Comparison of ENCODE assay signal across 14 mouse cellular contexts in genomic region chr10:77572225-77572624, GRCm38 (mm10). TPM values are rescaled to one million over a fixed set of nuclear protein-coding genes. Genes with fewer than 3 reads are reported as not detected.
DNase-seq lines count a peak whose midpoint lies in the region; ATAC-seq and TF ChIP-seq lines count a peak whose summit lies in the region.
"Had no signal": no experiment of that assay in that cellular context is flagged by ENCODE, and none has a peak within 500 bp of the region (broad histone marks: within the 10 kb centered on the region; RNA-seq: fewer than 3 reads in every experiment).

No protein-coding gene starts in this region.

- no peak for DNase-seq in heart, adult 2 months
- no peak for DNase-seq in heart, adult 11 months
- peak; percentile 25 for DNase-seq in lung, postnatal 36 days
- no peak for DNase-seq in lung, postnatal 14 days
- no peak for DNase-seq in cerebellum, adult 8-10 months
- DNase-seq: adrenal gland, postnatal 10 days; cerebellum, adult 9-10 months; heart, adult 18-20 months; liver, embryonic 13.5 days had no signal

- H3K9ac ChIP-seq in heart, adult 2 months (ENCODE audit: low read depth, low read length), result no peak overlapping the region
- no peak overlapping the region for H3K9ac ChIP-seq in stomach, embryonic 14.5 days (replicated peaks; ENCODE audit: low read depth, low read length)
- no peak overlapping the region for H3K9ac ChIP-seq in forebrain, embryonic 12.5 days
- H3K9ac ChIP-seq: hindbrain, embryonic 15.5 days; liver, embryonic 13.5 days had no signal

- no peak overlapping the region for H3K4me3 ChIP-seq in heart, adult 2 months
- H3K4me3 ChIP-seq in bone marrow, adult 2 months (replicated peaks; ENCODE audit: control insufficient read depth, low read depth, low read length), result no peak overlapping the region
- no peak overlapping the region for H3K4me3 ChIP-seq in stomach, embryonic 14.5 days (ENCODE audit: low read depth, low read length)
- H3K4me3 ChIP-seq in forebrain, embryonic 12.5 days (replicated peaks), result no peak overlapping the region
- H3K4me3 ChIP-seq: hindbrain, embryonic 15.5 days; liver, embryonic 13.5 days had no signal

- 18% methylated on average over 3 of the region's 3 CpGs for WGBS in heart, adult 2 months
- WGBS in bone marrow, adult 2 months, result 16% methylated on average over 3 of the region's 3 CpGs
- WGBS in stomach, embryonic 14.5 days, result 20% methylated on average over 3 of the region's 3 CpGs
- WGBS in forebrain, embryonic 12.5 days, result 31% methylated on average over 3 of the region's 3 CpGs

- no peaks in the 10 kb centered on the region for H3K4me1 ChIP-seq in heart, adult 2 months (ENCODE audit: control insufficient read depth, insufficient read depth, low read length)
- H3K4me1 ChIP-seq in bone marrow, adult 2 months (ENCODE audit: control insufficient read depth, insufficient read depth, low read length), result no peaks in the 10 kb centered on the region; the same call in 1 of the 2 replicates
- H3K4me1 ChIP-seq in stomach, embryonic 14.5 days (ENCODE audit: control insufficient read depth, insufficient read depth, low read length), result no peaks in the 10 kb centered on the region
- H3K4me1 ChIP-seq in forebrain, embryonic 12.5 days, result peaks cover 7% of the 10 kb centered on the region
- H3K4me1 ChIP-seq: hindbrain, embryonic 15.5 days had no signal

- intact Hi-C loops in heart, adult 2 months (cut with DNase I), result no loop called here

- no peak for TF ChIP-seq POLR2A in heart, adult 2 months (IDR thresholded peaks at IDR 0.05; ENCODE audit: insufficient read depth, low read depth, low read length)
- no peak for TF ChIP-seq POLR2A in bone marrow, adult 2 months (IDR thresholded peaks at IDR 0.05; ENCODE audit: borderline replicate concordance, control insufficient read depth, low read depth, low read length)

- no peaks in the 10 kb centered on the region for H3K79me2 ChIP-seq in heart, adult 2 months (replicated peaks; ENCODE audit: control insufficient read depth, insufficient read depth, low read length)

- H3K36me3 ChIP-seq in heart, adult 2 months (ENCODE audit: control insufficient read depth, insufficient read depth, low read length), result no peaks in the 10 kb centered on the region
- no peaks in the 10 kb centered on the region for H3K36me3 ChIP-seq in stomach, embryonic 14.5 days (ENCODE audit: control insufficient read depth, insufficient read depth, low read length)
- no peaks in the 10 kb centered on the region for H3K36me3 ChIP-seq in forebrain, embryonic 12.5 days (replicated peaks)
- H3K36me3 ChIP-seq: hindbrain, embryonic 15.5 days; liver, embryonic 13.5 days had no signal

- no peaks in the 10 kb centered on the region for H3K9me3 ChIP-seq in stomach, embryonic 14.5 days (ENCODE audit: control insufficient read depth, low read depth, low read length)
- H3K9me3 ChIP-seq in forebrain, embryonic 12.5 days, result no peaks in the 10 kb centered on the region
- H3K9me3 ChIP-seq: G1E; hindbrain, embryonic 15.5 days; liver, embryonic 13.5 days had no signal

- no peak for ATAC-seq in stomach, embryonic 14.5 days (ENCODE audit: insufficient number of reproducible peaks, insufficient read depth, low FRiP score, low read depth)
- ATAC-seq in forebrain, embryonic 12.5 days (ENCODE audit: low FRiP score), result no peak

- no peaks in the 10 kb centered on the region for H3K27me3 ChIP-seq in heart, adult 2 months (ENCODE audit: control insufficient read depth, insufficient read depth, low read length)
- H3K27me3 ChIP-seq in stomach, embryonic 14.5 days (ENCODE audit: control insufficient read depth, insufficient read depth, low read length), result no peaks in the 10 kb centered on the region
- no peaks in the 10 kb centered on the region for H3K27me3 ChIP-seq in forebrain, embryonic 12.5 days
- H3K27me3 ChIP-seq: hindbrain, embryonic 15.5 days had no signal

- H3K27ac ChIP-seq in heart, adult 2 months, result no peak overlapping the region
- no peak overlapping the region for H3K27ac ChIP-seq in bone marrow, adult 2 months (ENCODE audit: control insufficient read depth, insufficient read depth, low read depth, low read length, poor library complexity)
- peak overlapping the region; percentile 27; the same call in 1 of the 2 replicates for H3K27ac ChIP-seq in stomach, embryonic 14.5 days (ENCODE audit: low read length)
- no peak overlapping the region for H3K27ac ChIP-seq in forebrain, embryonic 12.5 days
- H3K27ac ChIP-seq: hindbrain, embryonic 15.5 days; liver, embryonic 13.5 days had no signal

- no peak for TF ChIP-seq EP300 in heart, adult 2 months (IDR thresholded peaks at IDR 0.05; ENCODE audit: insufficient read depth, low read depth, low read length)

- no peak overlapping the region for H3K4me2 ChIP-seq in stomach, embryonic 14.5 days (replicated peaks; ENCODE audit: low read depth, low read length)
- no peak overlapping the region for H3K4me2 ChIP-seq in forebrain, embryonic 12.5 days
- H3K4me2 ChIP-seq: hindbrain, embryonic 15.5 days; liver, embryonic 13.5 days had no signal

- peak; percentile 52 for TF ChIP-seq CTCF in heart, adult 2 months (IDR thresholded peaks at IDR 0.05)
- TF ChIP-seq CTCF in bone marrow, adult 2 months (IDR thresholded peaks at IDR 0.05; ENCODE audit: control insufficient read depth, insufficient read depth, low read length), result peak; percentile 25; the same call in 1 of the 2 replicates

RNA-seq across cellular contexts. Expression of gene Pttg1ip, which starts 9.3 kb away (rescaled TPM):
- total RNA-seq in heart, adult 2 months (2021), result 100 to 1,000 TPM; 131 to 132 TPM
- 119 and 168 TPM in 2 replicates for polyA plus RNA-seq in heart, adult 2 months (2012; rRNA removed)
- polyA plus RNA-seq in bone marrow, adult 2 months (2011; ENCODE audit: insufficient read depth, insufficient read length, low replicate concordance, missing spikeins), result 38.1 and 67.0 TPM in 2 replicates
- polyA plus RNA-seq in stomach, embryonic 14.5 days (2014; fragmentation: Nextera tagmentation; extraction: Ambion mirVana), result 198 and 200 TPM in 2 replicates
- 61.9 and 64.6 TPM in 2 replicates for polyA plus RNA-seq in forebrain, embryonic 12.5 days (2016; fragmentation: Nextera tagmentation; extraction: Ambion mirVana)

RNA-seq across cellular contexts. Expression of gene Sumo3, which starts 33.7 kb away (rescaled TPM):
- 10 to 100 TPM; 66.4 to 67.8 TPM for total RNA-seq in heart, adult 2 months (2021)
- polyA plus RNA-seq in heart, adult 2 months (2012; rRNA removed), result 122 and 167 TPM in 2 replicates
- 69.9 and 76.0 TPM in 2 replicates for polyA plus RNA-seq in bone marrow, adult 2 months (2011; ENCODE audit: insufficient read depth, insufficient read length, low replicate concordance, missing spikeins)
- 324 and 346 TPM in 2 replicates for polyA plus RNA-seq in stomach, embryonic 14.5 days (2014; fragmentation: Nextera tagmentation; extraction: Ambion mirVana)
- polyA plus RNA-seq in forebrain, embryonic 12.5 days (2016; fragmentation: Nextera tagmentation; extraction: Ambion mirVana), result 322 and 326 TPM in 2 replicates

RNA-seq across cellular contexts. Expression of gene Gm49325, which starts 33.8 kb away (rescaled TPM):
- total RNA-seq in heart, adult 2 months (2021), result 10 to 100 TPM; 15.5 to 15.8 TPM
- polyA plus RNA-seq in heart, adult 2 months (2012; rRNA removed), result not detected in 2 replicates
- polyA plus RNA-seq in bone marrow, adult 2 months (2011; ENCODE audit: insufficient read depth, insufficient read length, low replicate concordance, missing spikeins), result not detected in 2 replicates
- 6.5 TPM in 1 of 2 replicates, not detected in the other for polyA plus RNA-seq in stomach, embryonic 14.5 days (2014; fragmentation: Nextera tagmentation; extraction: Ambion mirVana)
- 15.7 and 23.4 TPM in 2 replicates for polyA plus RNA-seq in forebrain, embryonic 12.5 days (2016; fragmentation: Nextera tagmentation; extraction: Ambion mirVana)
- total RNA-seq: G1E had no signal
- polyA plus RNA-seq: G1E had no signal

RNA-seq across cellular contexts. Expression of gene Itgb2, which starts 42.2 kb away (rescaled TPM):
- 10 to 100 TPM in 1 of 2 experiments, 1 to 10 TPM in 1; 7.1 to 11.2 TPM for total RNA-seq in heart, adult 2 months (2021)
- polyA plus RNA-seq in heart, adult 2 months (2012; rRNA removed), result 6.0 and 11.6 TPM in 2 replicates
- 27.2 and 69.1 TPM in 2 replicates for polyA plus RNA-seq in bone marrow, adult 2 months (2011; ENCODE audit: insufficient read depth, insufficient read length, low replicate concordance, missing spikeins)
- polyA plus RNA-seq in stomach, embryonic 14.5 days (2014; fragmentation: Nextera tagmentation; extraction: Ambion mirVana), result 2.7 and 3.1 TPM in 2 replicates
- polyA plus RNA-seq in forebrain, embryonic 12.5 days (2016; fragmentation: Nextera tagmentation; extraction: Ambion mirVana), result 0.64 and 0.74 TPM in 2 replicates

RNA-seq across cellular contexts. Expression of gene Ube2g2, which starts 49.9 kb away (rescaled TPM):
- 10 to 100 TPM; 74.6 to 80.9 TPM for total RNA-seq in heart, adult 2 months (2021)
- 53.5 and 69.7 TPM in 2 replicates for polyA plus RNA-seq in heart, adult 2 months (2012; rRNA removed)
- 21.5 and 35.5 TPM in 2 replicates for polyA plus RNA-seq in bone marrow, adult 2 months (2011; ENCODE audit: insufficient read depth, insufficient read length, low replicate concordance, missing spikeins)
- polyA plus RNA-seq in stomach, embryonic 14.5 days (2014; fragmentation: Nextera tagmentation; extraction: Ambion mirVana), result 41.5 and 44.3 TPM in 2 replicates
- 87.0 and 92.7 TPM in 2 replicates for polyA plus RNA-seq in forebrain, embryonic 12.5 days (2016; fragmentation: Nextera tagmentation; extraction: Ambion mirVana)
